Mouse (Mus musculus) lung, postnatal 0 days (tissue): ENCODE measurements around the gene Grik2.

ENCODE experiments used
- CTCF ChIP-seq: IDR thresholded peaks from 2 replicates; pipeline ENCODE4 v1.5.1; 2016; ENCODE audit warnings: antibody characterized with exemption, mild to moderate bottlenecking
- EP300 ChIP-seq: IDR thresholded peaks from 2 replicates; pipeline ENCODE4 v1.6.1; 2016; ENCODE audit warnings: antibody characterized with exemption, mild to moderate bottlenecking, control low read depth

GRCm38 (mm10) chr10:49788914-49789313 is 348 bp upstream of the Grik2 start:
- TF ChIP-seq EP300 (no peak), CTCF (no peak)
